Mouse (Mus musculus): ENCODE data around the gene Megf11. TPM values are rescaled to one million over a fixed set of nuclear protein-coding genes. Genes with fewer than 3 reads are reported as not detected.

The Megf11 gene
- 10 to 100 TPM; 10.2 to 11.3 TPM for total RNA-seq (2021)
- long read RNA-seq, experiment 1, partial matches to known transcripts: 4 of 11 reads
- long read RNA-seq, experiment 1, other reads (novel, unspliced or antisense): 6 of 11 reads
- long read RNA-seq, experiment 2, partial matches to known transcripts: 1 of 8 reads
- long read RNA-seq, experiment 2, other reads (novel, unspliced or antisense): 7 of 8 reads

GRCm38 (mm10) chr9:64385511-64386465, at the start of gene Megf11:
Gene Megf11 (plus strand): TSS chr9:64385626.
- DNase-seq (ENCODE audit: low spot score in 2 of 2): peak; percentile 20 to 29

- no peak for DNase-seq (ENCODE audit: low spot score in 2 of 2)
Observed at GRCm38 (mm10) chr9:64335825-64336224, 49.6 kb upstream of the Megf11 start.

- no peak for DNase-seq (ENCODE audit: low spot score in 2 of 2)
Observed at GRCm38 (mm10) chr9:64339361-64339760, 46.1 kb upstream of the Megf11 start.

- DNase-seq (ENCODE audit: low spot score in 2 of 2): peak; percentile 63 to 69
Observed at GRCm38 (mm10) chr9:64340351-64341253, 44.8 kb upstream of the Megf11 start.

GRCm38 (mm10) chr9:64341254-64341566, 44.2 kb upstream of the Megf11 start, which contains the start of gene Dis3l:
Gene Dis3l (minus strand): TSS chr9:64341288.
- DNase-seq (ENCODE audit: low spot score in 2 of 2): no peak

GRCm38 (mm10) chr9:64341671-64342070, 43.8 kb upstream of the Megf11 start:
- no peak for DNase-seq (ENCODE audit: low spot score in 2 of 2)

GRCm38 (mm10) chr9:64343656-64344055, 41.8 kb upstream of the Megf11 start:
- no peak for DNase-seq (ENCODE audit: low spot score in 2 of 2)

GRCm38 (mm10) chr9:64345931-64346330, 39.5 kb upstream of the Megf11 start:
- DNase-seq (ENCODE audit: low spot score in 2 of 2): no peak

GRCm38 (mm10) chr9:64347377-64347776, 38.0 kb upstream of the Megf11 start:
- DNase-seq (ENCODE audit: low spot score in 2 of 2): no peak

GRCm38 (mm10) chr9:64349490-64349889, 35.9 kb upstream of the Megf11 start:
- DNase-seq (ENCODE audit: low spot score in 2 of 2): no peak

GRCm38 (mm10) chr9:64351191-64351590, 34.2 kb upstream of the Megf11 start:
- DNase-seq (ENCODE audit: low spot score in 2 of 2): no peak

GRCm38 (mm10) chr9:64355627-64356026, 29.8 kb upstream of the Megf11 start:
- peak; percentile 50 to 56 for DNase-seq (ENCODE audit: low spot score in 2 of 2)

- no peak for DNase-seq (ENCODE audit: low spot score in 2 of 2)
Observed at GRCm38 (mm10) chr9:64361231-64361950, 24.0 kb upstream of the Megf11 start.

GRCm38 (mm10) chr9:64369871-64370270, 15.6 kb upstream of the Megf11 start:
- DNase-seq (ENCODE audit: low spot score in 2 of 2): no peak

GRCm38 (mm10) chr9:64371305-64371819, 14.1 kb upstream of the Megf11 start:
- DNase-seq (ENCODE audit: low spot score in 2 of 2): no peak

- no peak for DNase-seq (ENCODE audit: low spot score in 2 of 2)
Observed at GRCm38 (mm10) chr9:64376380-64376779, 9.0 kb upstream of the Megf11 start.

GRCm38 (mm10) chr9:64383021-64383788, 2.2 kb upstream of the Megf11 start:
- no peak for DNase-seq (ENCODE audit: low spot score in 2 of 2)

- peak; percentile 16 to 31 for DNase-seq (ENCODE audit: low spot score in 2 of 2)
Observed at GRCm38 (mm10) chr9:64386466-64387211, 1.2 kb downstream of the Megf11 start.
